Mouse (Mus musculus) liver, embryonic 14.5 days (tissue): ENCODE measurements at regions not wholly inside any gene's neighbourhood (a gene's known extent, or its start where the extent isn't known, plus 50 kb on each side); places are given as distances from the start of the nearest gene placed in this dataset.

Experiments used
- ATAC-seq: fragments of 200-750 bp; cut with Nextera tagmentation; 2 replicates; pipeline ENCODE4 v1.8.0; 2017; ENCODE audit warnings: moderate number of reproducible peaks, mild to moderate bottlenecking, moderate library complexity; ENCODE audit not compliant: insufficient read depth
- DNase-seq, 3 experiments: peaks; one replicate each; pipeline ENCODE4 v3.0.0-alpha.2; 2012 to 2013; ENCODE audit warnings: low read depth in 3 of 3, low spot score in 3 of 3
- H3K27ac ChIP-seq: fragments of 300-500 bp; sonication (generic); 2 replicates; pipeline ENCODE4 v1.5.1; 2014; ENCODE audit warnings: moderate library complexity, mild to moderate bottlenecking, control low read depth, inconsistent platforms
- H3K27me3 ChIP-seq: fragments of 300-500 bp; sonication (generic); 2 replicates; pipeline ENCODE4 v1.6.1; 2014; ENCODE audit warnings: mild to moderate bottlenecking, low read length, moderate library complexity; ENCODE audit not compliant: control insufficient read depth, insufficient read depth
- H3K36me3 ChIP-seq: fragments of 300-500 bp; sonication (generic); replicated peaks from 2 replicates; pipeline ENCODE4 v1.6.1; 2014; ENCODE audit warnings: low read depth; ENCODE audit not compliant: control insufficient read depth, insufficient read depth
- H3K4me1 ChIP-seq, 2 experiments: fragments of 200-500 bp in 1 of 2; fragments of 300-500 bp in 1 of 2; sonication (generic) in 1 of 2; replicated peaks; 2 replicates each; pipeline ENCODE4 v1.6.1; 2012 to 2014; ENCODE audit warnings: antibody characterized with exemption in 1 of 2, inconsistent platforms in 1 of 2, low read length in 1 of 2; ENCODE audit not compliant: control insufficient read depth in 2 of 2, insufficient read depth in 2 of 2
- H3K4me2 ChIP-seq: fragments of 300-500 bp; sonication (generic); 2 replicates; pipeline ENCODE4 v1.6.1; 2014; ENCODE audit warnings: low read depth, mild to moderate bottlenecking, control low read depth, moderate library complexity
- H3K4me3 ChIP-seq, 2 experiments: fragments of 200-500 bp in 1 of 2; fragments of 300-500 bp in 1 of 2; sonication (generic) in 1 of 2; 2 replicates each; pipeline ENCODE4 v1.5.1; 2012 to 2014; ENCODE audit warnings: low read depth in 2 of 2, low read length in 2 of 2, mild to moderate bottlenecking in 2 of 2, control low read depth in 1 of 2, inconsistent platforms in 1 of 2, moderate library complexity in 1 of 2; ENCODE audit not compliant: insufficient read depth in 1 of 2
- H3K9ac ChIP-seq: fragments of 300-500 bp; sonication (generic); replicated peaks from 2 replicates; pipeline ENCODE4 v1.6.1; 2014; ENCODE audit warnings: mild to moderate bottlenecking, control low read depth, moderate library complexity
- H3K9me3 ChIP-seq: fragments of 300-500 bp; sonication (generic); 2 replicates; pipeline ENCODE4 v1.6.1; 2016; ENCODE audit warnings: low read length, mixed read lengths; ENCODE audit not compliant: control insufficient read depth
- CTCF ChIP-seq: IDR thresholded peaks from 2 replicates; pipeline ENCODE4 v1.5.1; 2016; ENCODE audit warnings: antibody characterized with exemption, low read depth, control low read depth
- EP300 ChIP-seq: IDR thresholded peaks from 2 replicates; pipeline ENCODE4 v1.6.1; 2016; ENCODE audit warnings: antibody characterized with exemption, low read depth
- WGBS: fragments of 180-500 bp; shearing (Covaris S2); extraction: QIAGEN DNeasy Blood & Tissue Kit; methylation state at CpG from one replicate; pipeline ENCODE4 v1.1.7; 2014; ENCODE audit not compliant: insufficient replicate concordance; 5-methylcytosine and 5-hydroxymethylcytosine counted together

GRCm38 (mm10) chr4:80630260-80630659, 203.7 kb upstream of the Tyrp1 start:
- ATAC-seq (no peak), DNase-seq (no peak)
- H3K4me2 ChIP-seq = no peak overlapping the region
- no peak overlapping the region for H3K4me3 ChIP-seq
- H3K27me3 ChIP-seq = no peaks in the 10 kb centered on the region
- H3K36me3 ChIP-seq = no peaks in the 10 kb centered on the region
- no peak overlapping the region for H3K9ac ChIP-seq
- H3K4me1 ChIP-seq = no peaks in the 10 kb centered on the region
- H3K27ac ChIP-seq = no peak overlapping the region
- TF ChIP-seq CTCF = no peak
- TF ChIP-seq EP300 = no peak
- no peaks in the 10 kb centered on the region for H3K9me3 ChIP-seq

GRCm38 (mm10) chr4:80631041-80631440, 202.9 kb upstream of the Tyrp1 start:
- no peak overlapping the region for H3K27ac ChIP-seq
- H3K9ac ChIP-seq = no peak overlapping the region
- TF ChIP-seq EP300 = no peak
- no peak for TF ChIP-seq CTCF
- H3K4me1 ChIP-seq = no peaks in the 10 kb centered on the region
- DNase-seq (no peak), ATAC-seq (no peak)
- no peak overlapping the region for H3K4me3 ChIP-seq
- WGBS = 67% methylated on average over 4 of the region's 4 CpGs
- no peaks in the 10 kb centered on the region for H3K27me3 ChIP-seq
- no peak overlapping the region for H3K4me2 ChIP-seq
- H3K9me3 ChIP-seq = no peaks in the 10 kb centered on the region
- H3K36me3 ChIP-seq = no peaks in the 10 kb centered on the region

DNA sequence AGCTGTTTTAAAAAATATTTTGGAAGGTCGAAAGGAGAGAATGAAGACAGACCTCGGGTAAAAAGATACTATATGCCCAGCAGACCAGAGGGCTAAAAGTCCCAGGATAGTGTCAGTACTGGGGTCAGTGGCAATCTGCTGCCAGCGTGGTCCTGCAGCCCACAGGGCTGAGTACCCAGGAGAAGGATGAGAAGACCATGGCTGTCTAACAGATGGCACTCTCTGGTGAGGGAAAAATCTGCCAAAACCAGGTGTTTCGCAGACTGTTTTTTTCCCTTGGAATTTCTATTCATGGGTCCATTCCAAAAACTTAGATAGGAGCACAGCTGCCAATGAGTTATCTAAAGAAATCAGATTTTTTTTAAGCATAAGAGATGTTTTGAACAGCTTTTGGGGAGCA, 202.5 kb upstream of the Tyrp1 start:
- 53% methylated on average over 4 of the region's 4 CpGs for WGBS
- Histone ChIP-seq H3K27me3 (no peaks in the 10 kb centered on the region), H3K4me2 (no peak overlapping the region), H3K4me1 (no peaks in the 10 kb centered on the region), H3K9me3 (no peaks in the 10 kb centered on the region), H3K36me3 (no peaks in the 10 kb centered on the region), H3K4me3 (no peak overlapping the region), H3K9ac (no peak overlapping the region), H3K27ac (no peak overlapping the region)
- TF ChIP-seq EP300 = no peak
- no peak for TF ChIP-seq CTCF
- ATAC-seq (no peak), DNase-seq (no peak)

GRCm38 (mm10) chr4:80638381-80638780, 195.5 kb upstream of the Tyrp1 start:
- H3K9ac ChIP-seq = no peak overlapping the region
- DNase-seq (no peak), ATAC-seq (no peak)
- H3K27ac ChIP-seq = no peak overlapping the region
- no peaks in the 10 kb centered on the region for H3K27me3 ChIP-seq
- H3K4me2 ChIP-seq = no peak overlapping the region
- H3K9me3 ChIP-seq = no peaks in the 10 kb centered on the region
- no peak overlapping the region for H3K4me3 ChIP-seq
- no peaks in the 10 kb centered on the region for H3K4me1 ChIP-seq
- TF ChIP-seq CTCF = no peak
- no peak for TF ChIP-seq EP300
- no peaks in the 10 kb centered on the region for H3K36me3 ChIP-seq
